Mouse (Mus musculus): ENCODE data around the gene Olfr1.

DNA sequence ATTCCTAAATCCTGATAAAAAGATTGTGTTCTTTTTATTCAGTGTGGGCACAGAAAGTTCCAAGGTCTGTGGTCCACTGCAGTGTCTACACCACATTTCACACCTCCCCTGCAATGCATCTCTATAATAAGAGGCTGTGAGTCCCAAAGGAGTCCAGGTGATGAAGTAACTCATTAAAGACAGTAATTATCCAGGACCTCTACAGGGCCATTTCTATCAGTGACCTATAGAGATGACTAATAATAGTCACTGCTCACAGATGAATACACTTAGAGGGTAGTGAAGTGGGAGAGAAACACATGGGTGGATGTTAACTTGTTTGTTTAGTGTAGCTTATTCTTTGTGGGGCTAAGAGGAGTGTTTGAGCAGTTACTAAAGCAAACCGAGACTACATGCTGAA lies 29.0 kb upstream of the Olfr1 start, which contains the start of gene Olfr378:
- TF ChIP-seq CTCF (IDR thresholded peaks at IDR 0.05; ENCODE audit: low read depth, low read length) = no peak
- no peak for TF ChIP-seq POLR2A (IDR thresholded peaks at IDR 0.05; ENCODE audit: borderline replicate concordance, low read depth, low read length)
